Mouse (Mus musculus): ENCODE results near the gene Klhl10.

DNA sequence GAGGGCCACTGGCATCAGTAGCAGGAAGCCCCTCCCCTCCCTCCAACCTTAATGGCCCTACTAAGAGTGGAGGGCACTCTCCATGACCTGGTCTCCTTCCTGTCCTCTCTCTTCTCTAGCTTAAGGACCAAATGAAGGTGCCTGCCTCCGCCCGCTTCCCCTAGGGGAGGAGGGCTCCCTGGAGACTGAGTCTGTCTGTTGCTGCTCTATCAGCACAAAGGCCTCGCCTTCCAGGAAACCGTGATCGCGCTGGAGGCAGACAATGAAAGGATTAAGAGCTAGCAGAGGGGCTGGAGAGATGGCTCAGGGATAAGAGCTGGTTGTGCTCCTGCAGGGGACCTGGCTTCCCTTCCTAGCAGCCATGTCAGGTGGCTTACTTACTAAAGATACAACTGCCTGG, 59.6 kb downstream of the Klhl10 start:
- TF ChIP-seq CTCF (IDR thresholded peaks at IDR 0.05) (no peak), EP300 (IDR thresholded peaks at IDR 0.05) (no peak)
